Mouse (Mus musculus): ENCODE results near the gene Kxd1. TPM values are rescaled to one million over a fixed set of nuclear protein-coding genes. Genes with fewer than 3 reads are reported as not detected.

The Kxd1 gene
- polyA plus RNA-seq, 1 experiment, result 65.9 TPM

GRCm38 (mm10) chr8:70535701-70536100, 7.9 kb upstream of the Kxd1 start:
- Histone ChIP-seq H3K4me3 (replicated peaks; ENCODE audit: insufficient read depth, low read depth, low read length) (no peak overlapping the region), H3K27me3 (ENCODE audit: control insufficient read depth, insufficient read depth, low read length) (no peaks in the 10 kb centered on the region), H3K4me1 (ENCODE audit: control insufficient read depth, insufficient read depth, low read length) (no peaks in the 10 kb centered on the region; the same call in 1 of the 2 replicates), H3K27ac (ENCODE audit: insufficient read depth, low read length) (no peak overlapping the region)
- no peak for DNase-seq
- TF ChIP-seq CTCF (IDR thresholded peaks at IDR 0.05; ENCODE audit: borderline replicate concordance, insufficient read depth, low read depth, low read length) (no peak), POLR2A (IDR thresholded peaks at IDR 0.05; ENCODE audit: borderline replicate concordance, insufficient read depth, low read length) (no peak)
- 90% methylated on average over 2 of the region's 2 CpGs for WGBS

- no peaks in the 10 kb centered on the region for H3K27me3 ChIP-seq (ENCODE audit: control insufficient read depth, insufficient read depth, low read length)
- 95% methylated on average over 3 of the region's 3 CpGs for WGBS
- H3K4me1 ChIP-seq (ENCODE audit: control insufficient read depth, insufficient read depth, low read length), result no peaks in the 10 kb centered on the region
- no peak for DNase-seq
- H3K27ac ChIP-seq (ENCODE audit: insufficient read depth, low read length), result no peak overlapping the region
- TF ChIP-seq POLR2A (IDR thresholded peaks at IDR 0.05; ENCODE audit: borderline replicate concordance, insufficient read depth, low read length), result no peak
- TF ChIP-seq CTCF (IDR thresholded peaks at IDR 0.05; ENCODE audit: borderline replicate concordance, insufficient read depth, low read depth, low read length), result no peak
- H3K4me3 ChIP-seq (replicated peaks; ENCODE audit: insufficient read depth, low read depth, low read length), result no peak overlapping the region
These were observed 7.5 kb upstream of the Kxd1 start for GRCm38 (mm10) chr8:70535221-70535620.

GRCm38 (mm10) chr8:70534281-70534680, 6.5 kb upstream of the Kxd1 start:
- peaks cover 2% of the 10 kb centered on the region for H3K4me1 ChIP-seq (ENCODE audit: control insufficient read depth, insufficient read depth, low read length)
- H3K4me3 ChIP-seq (replicated peaks; ENCODE audit: insufficient read depth, low read depth, low read length), result no peak overlapping the region
- TF ChIP-seq CTCF (IDR thresholded peaks at IDR 0.05; ENCODE audit: borderline replicate concordance, insufficient read depth, low read depth, low read length), result no peak
- TF ChIP-seq POLR2A (IDR thresholded peaks at IDR 0.05; ENCODE audit: borderline replicate concordance, insufficient read depth, low read length), result no peak
- no peaks in the 10 kb centered on the region for H3K27me3 ChIP-seq (ENCODE audit: control insufficient read depth, insufficient read depth, low read length)
- no peak for DNase-seq
- no peak overlapping the region for H3K27ac ChIP-seq (ENCODE audit: insufficient read depth, low read length)
- WGBS, result 85% methylated on average over 12 of the region's 12 CpGs

GRCm38 (mm10) chr8:70530314-70530713, 2.6 kb upstream of the Kxd1 start:
- no peak for DNase-seq
- H3K4me1 ChIP-seq (ENCODE audit: control insufficient read depth, insufficient read depth, low read length), result peaks cover 8% of the 10 kb centered on the region
- TF ChIP-seq CTCF (IDR thresholded peaks at IDR 0.05; ENCODE audit: borderline replicate concordance, insufficient read depth, low read depth, low read length) (no peak), POLR2A (IDR thresholded peaks at IDR 0.05; ENCODE audit: borderline replicate concordance, insufficient read depth, low read length) (no peak)
- H3K4me3 ChIP-seq (replicated peaks; ENCODE audit: insufficient read depth, low read depth, low read length), result no peak overlapping the region
- no peak overlapping the region for H3K27ac ChIP-seq (ENCODE audit: insufficient read depth, low read length)
- no peaks in the 10 kb centered on the region for H3K27me3 ChIP-seq (ENCODE audit: control insufficient read depth, insufficient read depth, low read length)
- 94% methylated on average over 2 of the region's 2 CpGs for WGBS

- no peak for DNase-seq
- Histone ChIP-seq H3K4me3 (replicated peaks; ENCODE audit: insufficient read depth, low read depth, low read length) (no peak overlapping the region), H3K27me3 (ENCODE audit: control insufficient read depth, insufficient read depth, low read length) (no peaks in the 10 kb centered on the region), H3K4me1 (ENCODE audit: control insufficient read depth, insufficient read depth, low read length) (peaks cover 8% of the 10 kb centered on the region), H3K27ac (ENCODE audit: insufficient read depth, low read length) (no peak overlapping the region)
- TF ChIP-seq POLR2A (IDR thresholded peaks at IDR 0.05; ENCODE audit: borderline replicate concordance, insufficient read depth, low read length) (no peak), CTCF (IDR thresholded peaks at IDR 0.05; ENCODE audit: borderline replicate concordance, insufficient read depth, low read depth, low read length) (no peak)
- 94% methylated on average over 3 of the region's 3 CpGs for WGBS
These were observed 2.0 kb upstream of the Kxd1 start for GRCm38 (mm10) chr8:70529741-70530161.

GRCm38 (mm10) chr8:70529299-70529698, 1.5 kb upstream of the Kxd1 start:
- TF ChIP-seq POLR2A (IDR thresholded peaks at IDR 0.05; ENCODE audit: borderline replicate concordance, insufficient read depth, low read length) (no peak), CTCF (IDR thresholded peaks at IDR 0.05; ENCODE audit: borderline replicate concordance, insufficient read depth, low read depth, low read length) (no peak)
- 67% methylated on average over 5 of the region's 5 CpGs for WGBS
- Histone ChIP-seq H3K4me3 (replicated peaks; ENCODE audit: insufficient read depth, low read depth, low read length) (no peak overlapping the region), H3K27ac (ENCODE audit: insufficient read depth, low read length) (no peak overlapping the region), H3K27me3 (ENCODE audit: control insufficient read depth, insufficient read depth, low read length) (no peaks in the 10 kb centered on the region), H3K4me1 (ENCODE audit: control insufficient read depth, insufficient read depth, low read length) (peaks cover 8% of the 10 kb centered on the region)
- no peak for DNase-seq

- H3K27me3 ChIP-seq (ENCODE audit: control insufficient read depth, insufficient read depth, low read length), result no peaks in the 10 kb centered on the region
- TF ChIP-seq POLR2A (IDR thresholded peaks at IDR 0.05; ENCODE audit: borderline replicate concordance, insufficient read depth, low read length) (peak; percentile 4; the same call in 1 of the 2 replicates), CTCF (IDR thresholded peaks at IDR 0.05; ENCODE audit: borderline replicate concordance, insufficient read depth, low read depth, low read length) (no peak)
- 21% methylated on average over 13 of the region's 13 CpGs for WGBS
- DNase-seq, result no peak
- no peak overlapping the region; the same call in 1 of the 2 replicates for H3K27ac ChIP-seq (ENCODE audit: insufficient read depth, low read length)
- peaks cover 8% of the 10 kb centered on the region for H3K4me1 ChIP-seq (ENCODE audit: control insufficient read depth, insufficient read depth, low read length)
- H3K4me3 ChIP-seq (replicated peaks; ENCODE audit: insufficient read depth, low read depth, low read length), result peak overlapping the region; percentile 80
These were observed 534 bp upstream of the Kxd1 start for GRCm38 (mm10) chr8:70528182-70528797.

- Histone ChIP-seq H3K4me1 (ENCODE audit: control insufficient read depth, insufficient read depth, low read length) (peaks cover 8% of the 10 kb centered on the region), H3K4me3 (replicated peaks; ENCODE audit: insufficient read depth, low read depth, low read length) (peak overlapping the region; percentile 80), H3K27ac (ENCODE audit: insufficient read depth, low read length) (peak overlapping the region; percentile 37), H3K27me3 (ENCODE audit: control insufficient read depth, insufficient read depth, low read length) (no peaks in the 10 kb centered on the region)
- WGBS, result under 1% methylated on average over 8 of the region's 8 CpGs
- no peak for TF ChIP-seq POLR2A (IDR thresholded peaks at IDR 0.05; ENCODE audit: borderline replicate concordance, insufficient read depth, low read length)
- TF ChIP-seq CTCF (IDR thresholded peaks at IDR 0.05; ENCODE audit: borderline replicate concordance, insufficient read depth, low read depth, low read length), result no peak
- DNase-seq, result no peak
These were observed 645 bp downstream of the Kxd1 start for GRCm38 (mm10) chr8:70527111-70527511.
